ENCODE assay signal across 9 mouse cellular contexts in the genomic region with DNA sequence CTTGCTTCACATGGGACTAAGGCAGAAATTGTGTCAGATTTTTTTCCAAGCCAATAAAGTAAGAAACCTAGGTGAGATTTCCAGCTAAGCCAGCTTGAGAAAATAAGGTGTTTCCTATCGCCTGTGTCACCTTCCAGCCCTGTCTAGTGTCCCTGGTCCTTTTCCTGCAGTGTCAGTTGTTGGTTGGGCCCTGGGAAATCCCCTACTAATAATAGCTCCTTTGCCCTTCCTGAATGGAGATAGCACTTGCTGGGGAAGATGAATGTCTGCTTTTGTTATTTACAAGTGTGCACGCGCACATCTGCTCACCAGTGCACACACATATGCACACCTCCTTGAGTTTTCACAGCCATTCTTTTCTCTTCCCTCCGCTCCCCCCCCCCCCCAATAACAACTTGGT.
A peak's percentile ranks its signal among the peaks of the same experiment; 100 is the strongest.
DNase-seq lines count a peak whose midpoint lies in the region; ATAC-seq and TF ChIP-seq lines count a peak whose summit lies in the region.
"Had no signal": no experiment of that assay in that cellular context is flagged by ENCODE, and none has a peak within 500 bp of the region (broad histone marks: within the 10 kb centered on the region; RNA-seq: fewer than 3 reads in every experiment).

No protein-coding gene starts in this region.

- H3K36me3 ChIP-seq in liver, adult 2 months (ENCODE audit: control insufficient read depth, insufficient read depth, low read length), result no peaks in the 10 kb centered on the region
- no peaks in the 10 kb centered on the region for H3K36me3 ChIP-seq in heart, adult 2 months (ENCODE audit: control insufficient read depth, insufficient read depth, low read length)
- H3K36me3 ChIP-seq in intestine, embryonic 16.5 days (ENCODE audit: control insufficient read depth, insufficient read depth, low read length), result no peaks in the 10 kb centered on the region

- TF ChIP-seq EP300 in heart, adult 2 months (IDR thresholded peaks at IDR 0.05; ENCODE audit: insufficient read depth, low read depth, low read length), result peak; percentile 69; the same call in 1 of the 2 replicates

- no peaks in the 10 kb centered on the region; the same call in 1 of the 2 replicates for H3K27me3 ChIP-seq in liver, adult 2 months (ENCODE audit: control insufficient read depth, insufficient read depth, low read length)
- H3K27me3 ChIP-seq in heart, adult 2 months (ENCODE audit: control insufficient read depth, insufficient read depth, low read length), result no peaks in the 10 kb centered on the region
- H3K27me3 ChIP-seq in intestine, embryonic 16.5 days (replicated peaks; ENCODE audit: control insufficient read depth, insufficient read depth, low read length), result no peaks in the 10 kb centered on the region

- no peaks in the 10 kb centered on the region for H3K79me2 ChIP-seq in liver, adult 2 months (ENCODE audit: control insufficient read depth, insufficient read depth, low read length)
- no peaks in the 10 kb centered on the region for H3K79me2 ChIP-seq in heart, adult 2 months (replicated peaks; ENCODE audit: control insufficient read depth, insufficient read depth, low read length)

- H3K9ac ChIP-seq in liver, adult 2 months (ENCODE audit: low read depth, low read length), result no peak overlapping the region
- no peak overlapping the region for H3K9ac ChIP-seq in heart, adult 2 months (ENCODE audit: low read depth, low read length)
- no peak overlapping the region for H3K9ac ChIP-seq in intestine, embryonic 16.5 days (ENCODE audit: low read depth, low read length)

- 0 out of 2 replicates have a peak overlapping the region, but pooled peaks have one; percentile 38 for H3K27ac ChIP-seq in liver, adult 2 months (replicated peaks; ENCODE audit: insufficient read depth, low read depth, low read length)
- H3K27ac ChIP-seq in heart, adult 2 months, result no peak overlapping the region; the same call in 1 of the 2 replicates
- H3K27ac ChIP-seq in intestine, embryonic 16.5 days (ENCODE audit: low read length), result no peak overlapping the region
- H3K27ac ChIP-seq: layer of hippocampus, adult 2 months had no signal

- intact Hi-C loops in heart, adult 2 months (cut with DNase I), result no loop called here

- H3K4me3 ChIP-seq in liver, adult 2 months (ENCODE audit: insufficient read depth, low read depth, low read length), result no peak overlapping the region
- H3K4me3 ChIP-seq in heart, adult 2 months, result no peak overlapping the region
- no peak overlapping the region for H3K4me3 ChIP-seq in intestine, embryonic 16.5 days (ENCODE audit: low read length)
- H3K4me3 ChIP-seq: layer of hippocampus, adult 2 months had no signal

- 70% methylated on average over 4 of the region's 4 CpGs for WGBS in liver, adult 2 months
- WGBS in heart, adult 2 months, result 21% methylated on average over 3 of the region's 4 CpGs
- 60% methylated on average over 4 of the region's 4 CpGs for WGBS in intestine, embryonic 16.5 days

- H3K4me2 ChIP-seq in intestine, embryonic 16.5 days (ENCODE audit: low read depth, low read length), result no peak overlapping the region

- H3K4me1 ChIP-seq in liver, adult 2 months (ENCODE audit: control insufficient read depth, insufficient read depth, low read length), result no peaks in the 10 kb centered on the region
- H3K4me1 ChIP-seq in heart, adult 2 months (ENCODE audit: control insufficient read depth, insufficient read depth, low read length), result peaks cover 8% of the 10 kb centered on the region
- peaks cover 2% of the 10 kb centered on the region; the same call in 1 of the 2 replicates for H3K4me1 ChIP-seq in intestine, embryonic 16.5 days (ENCODE audit: control insufficient read depth, insufficient read depth, low read length)

- no peak for TF ChIP-seq POLR2A in liver, adult 2 months (IDR thresholded peaks at IDR 0.05; ENCODE audit: extremely low read depth, insufficient read depth, low read length)
- TF ChIP-seq POLR2A in heart, adult 2 months (IDR thresholded peaks at IDR 0.05; ENCODE audit: insufficient read depth, low read depth, low read length), result no peak

- H3K9me3 ChIP-seq in intestine, embryonic 16.5 days (ENCODE audit: control insufficient read depth, low read length), result 0 out of 2 replicates have a peak, but pooled peaks cover 3% of the 10 kb centered on the region

- peak; percentile 52; the same call in 1 of the 2 replicates for ATAC-seq in intestine, embryonic 16.5 days

- no peak for DNase-seq in liver, adult 2 months (ENCODE audit: extremely low read depth, low read depth, low spot score)
- DNase-seq in liver (no peak), ZHBTc4 (ENCODE audit: low read depth, low spot score) (peak; percentile 18), MN1 (ENCODE audit: low spot score) (no peak)
- DNase-seq in heart, adult 2 months, result peak in 1 of 2 experiments; percentile 37
- DNase-seq in layer of hippocampus, adult 11-12 months (ENCODE audit: low spot score), result no peak
- no peak for DNase-seq in embryo, embryonic 9.5 days (ENCODE audit: extremely low spot score)

- no peak for TF ChIP-seq CTCF in liver, adult 2 months (IDR thresholded peaks at IDR 0.05; ENCODE audit: low read depth, low read length)
- no peak for TF ChIP-seq CTCF in heart, adult 2 months (IDR thresholded peaks at IDR 0.05)
